ENCODE assay signal across 9 mouse cellular contexts in genomic region chr4:137358291-137359002, GRCm38 (mm10). TPM values are rescaled to one million over a fixed set of nuclear protein-coding genes. Genes with fewer than 3 reads are reported as not detected.
DNase-seq lines count a peak whose midpoint lies in the region; ATAC-seq and TF ChIP-seq lines count a peak whose summit lies in the region.
"Had no signal": no experiment of that assay in that cellular context is flagged by ENCODE, and none has a peak within 500 bp of the region (broad histone marks: within the 10 kb centered on the region; RNA-seq: fewer than 3 reads in every experiment).

No protein-coding gene starts in this region.

- H3K27ac ChIP-seq in heart, adult 2 months, result no peak overlapping the region; the same call in 1 of the 2 replicates
- no peak overlapping the region for H3K27ac ChIP-seq in embryonic facial prominence, embryonic 15.5 days (replicated peaks)

- H3K9ac ChIP-seq in heart, adult 2 months (ENCODE audit: low read depth, low read length), result no peak overlapping the region
- H3K9ac ChIP-seq in embryonic facial prominence, embryonic 15.5 days, result no peak overlapping the region

- WGBS in heart, adult 2 months, result 28% methylated on average over 14 of the region's 14 CpGs
- WGBS in embryonic facial prominence, embryonic 15.5 days, result 60% methylated on average over 14 of the region's 14 CpGs

- intact Hi-C loops in heart, adult 2 months (cut with DNase I), result loop anchor here (5.0 kb wide), 1 partner anchor 234 kb away; the partner anchor contains the start of gene Usp48

- TF ChIP-seq CTCF in heart, adult 2 months (IDR thresholded peaks at IDR 0.05), result no peak

- peaks cover 5% of the 10 kb centered on the region for H3K79me2 ChIP-seq in heart, adult 2 months (replicated peaks; ENCODE audit: control insufficient read depth, insufficient read depth, low read length)

- no peaks in the 10 kb centered on the region for H3K9me3 ChIP-seq in embryonic facial prominence, embryonic 15.5 days (replicated peaks)

- no peaks in the 10 kb centered on the region for H3K27me3 ChIP-seq in heart, adult 2 months (ENCODE audit: control insufficient read depth, insufficient read depth, low read length)
- no peaks in the 10 kb centered on the region for H3K27me3 ChIP-seq in embryonic facial prominence, embryonic 15.5 days

- no peak overlapping the region; the same call in 1 of the 2 replicates for H3K4me3 ChIP-seq in heart, adult 2 months
- H3K4me3 ChIP-seq in embryonic facial prominence, embryonic 15.5 days (replicated peaks), result no peak overlapping the region; the same call in 1 of the 2 replicates

- H3K36me3 ChIP-seq in heart, adult 2 months (ENCODE audit: control insufficient read depth, insufficient read depth, low read length), result peaks cover 21% of the 10 kb centered on the region
- H3K36me3 ChIP-seq in embryonic facial prominence, embryonic 15.5 days, result no peaks in the 10 kb centered on the region

- peaks cover 6% of the 10 kb centered on the region for H3K4me1 ChIP-seq in heart, adult 2 months (ENCODE audit: control insufficient read depth, insufficient read depth, low read length)
- H3K4me1 ChIP-seq in embryonic facial prominence, embryonic 15.5 days, result peaks cover 17% of the 10 kb centered on the region

- DNase-seq in heart, adult 11 months, result peak; percentile 93
- DNase-seq in heart, adult 2 months, result no peak
- DNase-seq in B cell, adult 2 months, result peak; percentile 46 to 56
- no peak for DNase-seq in layer of hippocampus, adult 9-10 months (ENCODE audit: low spot score)
- no peak for DNase-seq in kidney, adult 11 months
- DNase-seq in layer of hippocampus, adult 18-20 months (ENCODE audit: low spot score in 2 of 2), result no peak

- ATAC-seq in embryonic facial prominence, embryonic 15.5 days (ENCODE audit: insufficient number of reproducible peaks, low FRiP score, low TSS enrichment, low read depth), result no peak
- peak; percentile 70 for ATAC-seq in megakaryocyte-erythroid progenitor cell, adult 5-6 weeks (replicated peaks; ENCODE audit: low FRiP score, low TSS enrichment, poor library complexity, severe bottlenecking)

- H3K4me2 ChIP-seq in embryonic facial prominence, embryonic 15.5 days (replicated peaks), result 0 out of 2 replicates have a peak overlapping the region, but pooled peaks have one; percentile 65

- no peak for TF ChIP-seq EP300 in heart, adult 2 months (IDR thresholded peaks at IDR 0.05; ENCODE audit: insufficient read depth, low read depth, low read length)

- no peak for TF ChIP-seq POLR2A in heart, adult 2 months (IDR thresholded peaks at IDR 0.05; ENCODE audit: insufficient read depth, low read depth, low read length)

RNA-seq across cellular contexts. Expression of gene Cdc42, which starts 0.9 kb away (rescaled TPM):
- 100 to 1,000 TPM; 136 to 137 TPM for total RNA-seq in heart, adult 2 months (2021)
- polyA plus RNA-seq in heart, adult 2 months (2012; rRNA removed), result 68.4 and 141 TPM in 2 replicates
- polyA plus RNA-seq in embryonic facial prominence, embryonic 15.5 days (2015; fragmentation: Nextera tagmentation; extraction: Ambion mirVana), result 672 and 685 TPM in 2 replicates
- 264 and 276 TPM in 2 replicates for total RNA-seq in megakaryocyte-erythroid progenitor cell, adult 5-6 weeks (2014; fragmentation: Nextera tagmentation)
- total RNA-seq in megakaryocyte-erythroid progenitor cell, adult 5-6 weeks (2017), result 406 and 434 TPM in 2 replicates
- 100 to 1,000 TPM; 285 to 289 TPM for total RNA-seq in layer of hippocampus, adult 18-20 months (2021)

RNA-seq across cellular contexts. Expression of gene Cela3a, which starts 51.1 kb away (rescaled TPM):
- not detected for total RNA-seq in heart, adult 2 months (2021)
- not detected in 2 replicates for polyA plus RNA-seq in heart, adult 2 months (2012; rRNA removed)
- polyA plus RNA-seq in embryonic facial prominence, embryonic 15.5 days (2015; fragmentation: Nextera tagmentation; extraction: Ambion mirVana), result not detected in 2 replicates
- not detected in 2 replicates for total RNA-seq in megakaryocyte-erythroid progenitor cell, adult 5-6 weeks (2014; fragmentation: Nextera tagmentation)
- not detected in 2 replicates for total RNA-seq in megakaryocyte-erythroid progenitor cell, adult 5-6 weeks (2017)
- total RNA-seq in layer of hippocampus, adult 18-20 months (2021), result not detected
- total RNA-seq: left cerebral cortex, postnatal 14 days had no signal

Comparison
In these comparisons a context has a peak if more than half of its experiments do, and no peak if none do; other contexts are left out.
1. DNase-seq: peak in heart, adult 11 months (single experiment) and B cell, adult 2 months (2 of 2); none in heart, adult 2 months (0 of 2), layer of hippocampus, adult 9-10 months (single experiment), kidney, adult 11 months (single experiment) and layer of hippocampus, adult 18-20 months (0 of 2).